Mouse (Mus musculus) right cerebral cortex, postnatal 4 days (tissue): Measurements from ENCODE around the gene Gm10392.

Source experiments
- DNase-seq: peaks from one replicate; pipeline ENCODE4 v3.0.0-alpha.2; 2022

The Gm10392 gene

DNA sequence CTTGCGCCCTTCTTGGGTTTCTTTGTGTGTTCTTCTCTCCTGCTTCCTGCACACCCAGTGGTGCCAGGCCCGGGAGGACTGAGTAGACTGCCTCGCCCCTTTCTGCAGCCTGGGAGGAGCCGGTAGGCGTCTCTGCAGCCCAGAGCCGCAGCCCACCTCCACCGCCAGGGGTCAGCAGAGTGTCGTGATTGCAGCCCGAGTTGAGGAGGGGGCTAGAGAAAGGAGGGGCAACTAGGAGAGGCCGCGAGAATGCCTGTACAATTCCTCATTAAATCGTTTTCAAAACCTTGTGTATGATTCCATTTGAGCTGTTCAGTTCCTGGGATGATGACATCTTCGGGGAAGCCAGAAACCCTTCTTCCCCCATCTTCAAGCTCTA is 27.9 kb downstream of the Gm10392 start:
- peak; percentile 99 for DNase-seq

DNA sequence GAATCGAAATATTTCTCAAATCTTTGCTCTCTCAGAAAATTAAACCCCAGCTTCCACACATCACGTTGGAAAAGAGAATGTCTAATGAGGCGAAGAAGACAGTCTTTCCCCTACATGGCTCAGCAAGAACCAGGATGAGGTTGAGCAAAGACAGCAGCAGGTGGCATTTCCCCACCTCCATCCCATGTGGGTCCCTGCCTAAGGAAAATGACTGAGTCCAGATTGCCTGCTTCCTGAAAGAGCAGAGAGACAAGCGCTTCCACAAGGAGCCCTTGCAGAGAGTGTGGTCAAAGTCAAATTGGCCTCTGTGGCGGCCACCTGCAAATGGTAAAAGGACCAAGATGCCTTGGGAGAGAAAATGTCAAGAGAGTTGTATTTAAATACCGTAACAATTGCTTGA is 28.5 kb downstream of the Gm10392 start:
- DNase-seq = no peak

DNA sequence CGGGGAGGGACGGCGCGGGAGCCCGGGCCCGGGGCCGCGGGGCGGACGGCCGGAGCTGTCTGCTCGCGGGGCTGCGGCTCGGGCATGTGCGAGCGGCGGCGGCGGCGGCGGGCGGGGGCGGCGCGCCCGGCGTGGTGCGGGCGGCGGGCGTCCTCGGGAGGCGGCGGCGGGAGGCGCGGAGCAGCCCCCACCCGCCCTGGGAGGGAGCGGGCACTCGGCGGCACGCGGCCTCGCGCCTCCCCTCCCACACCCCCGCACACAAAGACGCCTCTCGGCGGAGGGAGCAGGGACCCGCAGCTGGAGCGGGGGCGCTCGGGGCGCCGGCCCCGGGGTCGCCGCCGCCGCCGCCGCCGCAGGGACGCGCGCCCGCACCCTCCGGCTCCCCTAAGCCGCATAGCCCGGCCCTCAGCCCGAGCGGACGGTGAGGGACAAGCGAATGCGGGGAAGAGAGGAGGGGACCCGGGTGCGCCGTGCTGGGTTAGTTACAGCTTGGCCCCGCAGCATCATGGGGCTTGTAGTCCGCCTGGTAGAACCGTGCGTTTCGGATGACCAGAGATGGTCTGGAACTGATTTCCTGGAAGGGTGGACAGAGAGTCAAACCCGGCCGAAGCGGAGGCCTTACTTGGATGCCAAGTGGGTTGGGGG is 29.3 kb downstream of the Gm10392 start, which contains the start of gene Ankrd13b:
Gene Ankrd13b (minus strand): TSS at position 88 of the 645 bp plus-strand sequence.
- peak; percentile 80 for DNase-seq

DNA sequence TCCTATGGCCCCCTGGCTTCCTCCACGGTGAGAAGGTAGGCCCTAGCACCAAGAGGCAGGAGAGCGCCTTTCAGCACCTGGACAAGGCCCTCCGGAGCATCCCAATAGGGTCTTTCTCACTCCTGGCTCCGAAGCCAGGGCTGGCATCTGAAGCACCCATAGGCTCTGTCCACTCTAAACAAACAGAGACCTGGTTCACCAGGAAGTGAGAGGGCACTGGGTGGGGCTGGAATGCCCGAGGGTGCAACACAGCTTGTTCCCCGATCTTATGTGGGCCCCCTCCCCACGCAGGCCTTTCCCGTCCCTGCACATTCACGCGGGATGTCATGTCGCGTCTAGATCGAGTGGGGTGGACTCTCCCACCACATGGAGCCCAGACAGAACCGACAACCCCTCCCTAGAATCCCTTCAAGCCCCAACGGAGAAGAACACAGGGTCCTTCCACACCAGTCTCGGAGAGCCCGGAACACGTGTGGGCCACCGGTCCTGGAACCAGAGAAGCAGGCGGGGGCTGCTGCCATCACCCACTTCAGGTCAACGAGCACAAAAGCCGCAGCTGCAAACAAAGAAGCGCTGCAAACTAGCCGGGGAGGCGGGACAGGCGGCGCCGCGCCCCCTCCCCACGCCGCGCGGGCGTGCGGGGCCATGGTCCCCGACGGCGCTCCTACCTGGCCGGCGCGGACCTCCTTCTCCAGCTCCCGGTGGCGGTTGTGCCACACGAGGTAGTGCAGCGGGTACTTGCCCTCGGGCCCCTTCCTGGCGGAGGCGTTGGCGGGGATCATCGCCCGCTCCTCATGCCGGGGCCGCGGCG is 30.0 kb downstream of the Gm10392 start:
- peak; percentile 48 for DNase-seq

DNA sequence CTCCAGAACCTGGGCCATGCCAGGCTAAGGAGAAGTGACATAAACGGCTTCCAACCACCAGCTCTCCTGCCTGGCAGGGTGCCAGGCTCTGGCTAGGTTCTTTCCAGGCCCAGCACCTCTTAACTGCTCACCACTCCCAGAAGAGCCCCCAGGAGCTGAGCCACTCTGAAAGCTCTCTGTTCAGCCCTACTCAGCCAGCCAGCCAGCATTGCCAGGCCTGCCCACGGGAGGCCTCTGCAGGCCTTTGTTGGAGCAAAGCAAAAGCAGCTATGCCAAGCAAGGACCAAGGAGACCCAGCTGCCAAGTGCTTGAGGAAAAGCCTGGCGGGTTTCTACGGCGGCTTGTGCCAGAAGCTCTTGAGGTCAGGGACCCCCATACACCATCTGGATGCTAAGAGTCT is 32.2 kb downstream of the Gm10392 start:
- no peak for DNase-seq

DNA sequence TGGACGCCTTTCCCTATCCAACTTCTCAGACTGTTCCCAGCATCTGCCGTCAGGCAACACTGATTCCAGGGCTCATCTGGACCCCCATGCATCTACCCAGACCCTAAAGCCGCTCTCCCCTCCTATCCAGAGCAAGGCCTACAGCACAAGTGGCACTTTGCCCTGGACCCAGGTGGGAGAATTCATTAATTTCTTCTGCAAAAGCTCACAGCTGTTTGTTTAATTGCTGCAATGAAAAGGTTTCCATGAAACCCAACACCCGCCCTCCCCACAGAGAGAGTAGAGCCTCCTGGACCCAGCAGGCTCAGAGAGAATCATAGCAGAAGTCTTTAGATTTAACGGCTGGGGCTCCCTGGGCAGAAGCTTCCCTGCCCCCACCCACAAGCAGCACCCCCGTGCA is 33.8 kb downstream of the Gm10392 start:
- DNase-seq = no peak

DNA sequence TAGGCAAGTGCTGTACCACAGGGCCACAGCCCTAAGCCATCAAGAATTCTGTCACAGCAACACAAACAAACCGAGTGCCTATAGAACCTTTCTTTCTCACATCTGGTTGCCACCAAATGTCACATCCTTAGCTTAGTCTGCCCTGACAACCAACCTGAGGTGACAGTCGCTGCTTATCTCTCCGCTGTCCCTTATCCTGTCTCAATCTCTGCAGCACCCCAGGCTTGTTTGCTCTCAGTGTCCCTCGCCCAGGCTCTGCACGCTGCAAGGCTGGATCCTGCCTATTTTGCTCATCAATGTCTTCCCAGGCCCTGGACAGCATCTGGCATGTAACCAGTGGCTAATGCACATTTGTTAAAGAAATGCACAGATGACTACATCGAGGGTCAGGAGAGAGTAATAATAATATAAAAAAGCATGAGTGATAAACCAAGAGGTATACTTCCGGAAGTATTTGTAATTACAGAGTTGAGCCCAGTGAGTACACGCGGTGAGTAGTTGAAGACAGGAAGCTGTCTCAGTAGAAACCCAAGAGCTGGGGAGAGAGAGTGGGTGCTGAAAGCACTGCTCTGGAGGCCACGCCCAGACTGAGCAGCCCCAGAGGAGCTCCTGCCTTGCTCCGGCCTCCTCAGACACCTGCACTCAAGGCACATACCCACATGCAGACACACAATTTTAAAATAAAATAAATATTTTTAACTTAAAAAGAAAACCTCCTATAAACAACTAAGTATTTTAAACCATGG is 35.3 kb downstream of the Gm10392 start:
- no peak for DNase-seq

DNA sequence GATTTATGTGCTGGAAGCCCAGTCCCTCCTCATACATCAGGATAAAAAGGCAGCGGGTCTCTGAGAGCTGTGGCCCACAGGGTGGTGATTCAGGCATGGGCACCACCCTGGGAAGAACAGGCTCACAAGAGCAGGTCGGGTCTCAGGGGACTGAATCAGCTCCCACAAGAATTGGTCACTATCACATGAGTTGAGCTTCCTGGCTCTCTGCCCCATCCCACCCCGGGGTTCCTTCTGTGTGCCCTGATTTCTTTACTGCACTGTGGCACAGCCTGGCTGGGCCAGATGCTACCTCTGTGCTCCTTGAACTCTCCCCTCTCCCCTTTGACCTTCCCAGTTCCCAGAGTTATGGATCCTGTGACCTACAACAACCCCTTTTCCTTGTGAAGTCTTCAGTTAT is 36.0 kb downstream of the Gm10392 start:
- DNase-seq = no peak

DNA sequence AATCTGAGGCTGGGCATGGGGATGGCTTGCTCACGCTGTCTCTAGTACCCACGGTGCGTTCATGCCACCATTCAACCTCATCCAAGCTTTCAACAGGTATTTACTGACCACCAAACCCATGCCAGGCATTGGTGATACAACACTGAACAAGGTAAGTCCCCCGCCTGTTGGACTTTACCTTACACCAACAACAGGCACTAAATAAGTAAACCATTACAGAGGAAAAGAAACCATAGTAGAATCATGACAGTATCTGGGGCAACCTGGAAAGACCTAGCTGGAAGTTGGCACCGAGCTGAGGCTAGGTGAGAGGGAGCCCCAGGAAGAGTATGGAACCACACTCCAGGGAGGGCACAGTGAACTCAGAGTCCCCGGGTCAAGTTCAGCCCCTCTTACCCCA is 42.1 kb downstream of the Gm10392 start:
- DNase-seq = no peak

DNA sequence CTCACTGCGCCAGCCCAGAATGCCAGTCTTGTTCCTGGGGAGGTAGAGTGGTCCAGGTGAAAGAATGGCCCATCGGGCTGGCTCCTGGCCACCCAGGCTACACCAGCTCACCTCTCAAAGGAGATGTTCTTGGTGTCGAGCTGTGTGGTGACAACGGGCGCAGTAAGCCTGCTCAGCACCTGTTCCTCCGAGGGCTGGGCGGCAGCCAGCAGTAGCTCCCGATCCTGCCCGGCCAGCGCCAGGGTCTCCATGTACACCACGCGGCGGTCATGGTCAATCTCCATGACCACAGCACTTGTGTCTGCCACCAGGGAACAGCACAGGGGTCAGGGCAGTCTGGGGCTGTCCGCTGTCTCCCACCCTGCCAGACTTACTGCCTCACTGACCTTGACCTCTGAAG is 42.8 kb downstream of the Gm10392 start:
- no peak for DNase-seq

DNA sequence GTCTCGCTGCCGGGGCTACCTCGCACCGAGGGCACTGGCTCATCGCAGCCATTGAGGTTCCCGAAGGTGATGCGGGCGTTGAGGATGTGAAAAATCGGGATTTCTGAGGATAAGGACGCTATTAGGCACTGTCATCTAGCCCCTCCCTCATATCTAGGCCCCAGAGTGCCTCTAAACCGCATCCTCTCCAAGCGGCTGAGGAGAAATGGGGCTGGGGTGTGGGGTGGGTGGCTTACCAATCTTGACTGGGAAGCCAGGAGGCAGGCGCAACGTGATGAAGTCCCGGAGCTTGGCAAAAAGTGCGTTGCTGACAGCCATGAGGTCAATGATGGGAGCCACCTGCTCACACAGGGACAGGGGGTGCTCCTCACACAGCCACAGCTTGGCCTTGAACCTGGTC is 46.2 kb downstream of the Gm10392 start:
- no peak for DNase-seq

DNA sequence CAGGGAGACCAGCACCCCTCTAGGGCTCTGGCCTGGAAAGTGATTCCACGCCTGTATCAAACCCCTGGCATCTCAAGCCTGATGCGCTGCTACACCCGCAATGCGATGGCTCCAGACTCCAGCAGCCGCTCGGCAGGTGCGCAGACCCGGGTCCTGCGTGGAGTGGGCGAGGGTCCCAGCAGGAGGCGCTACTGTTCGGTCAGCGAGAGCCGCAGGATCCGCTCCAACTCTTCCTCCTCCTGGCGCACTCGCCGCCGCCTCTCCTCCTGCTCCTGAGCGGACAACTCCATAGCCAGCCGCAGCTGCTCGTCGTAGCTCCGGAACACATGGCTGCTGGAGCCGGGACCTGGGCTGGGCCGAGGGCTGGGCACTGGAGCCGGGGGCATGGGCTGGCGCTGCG is 47.6 kb downstream of the Gm10392 start:
- DNase-seq = no peak

DNA sequence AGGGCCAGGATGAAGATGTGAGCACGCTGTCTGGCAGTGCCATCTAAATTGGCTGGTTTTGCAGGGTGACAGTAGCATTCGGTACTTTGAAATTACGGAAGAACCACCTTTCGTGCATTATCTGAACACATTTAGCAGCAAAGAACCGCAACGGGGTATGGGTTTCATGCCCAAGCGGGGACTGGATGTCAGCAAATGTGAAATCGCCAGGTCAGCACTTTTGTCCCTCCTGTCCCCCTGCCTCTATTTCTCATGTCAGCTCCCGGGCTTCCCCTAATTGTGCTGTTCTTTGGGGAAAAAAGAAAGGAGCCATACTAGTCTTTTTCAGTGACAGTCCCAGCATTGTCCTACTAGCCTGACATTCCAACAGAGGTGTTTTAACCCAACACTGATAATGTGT is 50.6 kb downstream of the Gm10392 start:
- no peak for DNase-seq

DNA sequence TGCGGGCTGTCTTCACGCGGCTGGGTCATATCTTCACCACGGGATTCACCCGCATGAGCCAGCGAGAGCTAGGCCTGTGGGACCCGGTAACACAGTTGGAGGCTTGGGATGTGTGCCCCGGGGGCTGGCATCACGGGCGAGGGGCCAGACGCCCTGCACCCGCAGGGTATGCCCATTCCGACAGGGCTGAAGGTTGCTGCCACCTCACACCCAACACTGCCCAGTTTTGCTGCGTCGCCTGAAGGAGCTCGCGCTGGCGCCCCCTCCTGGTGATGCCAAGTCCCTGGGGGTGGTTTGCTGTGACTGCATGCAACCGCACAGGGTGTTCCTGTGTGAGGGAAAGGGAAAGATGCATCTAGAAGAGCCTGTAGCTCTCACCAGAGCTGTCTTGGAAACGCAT is 51.2 kb downstream of the Gm10392 start:
- DNase-seq = peak; percentile 88

DNA sequence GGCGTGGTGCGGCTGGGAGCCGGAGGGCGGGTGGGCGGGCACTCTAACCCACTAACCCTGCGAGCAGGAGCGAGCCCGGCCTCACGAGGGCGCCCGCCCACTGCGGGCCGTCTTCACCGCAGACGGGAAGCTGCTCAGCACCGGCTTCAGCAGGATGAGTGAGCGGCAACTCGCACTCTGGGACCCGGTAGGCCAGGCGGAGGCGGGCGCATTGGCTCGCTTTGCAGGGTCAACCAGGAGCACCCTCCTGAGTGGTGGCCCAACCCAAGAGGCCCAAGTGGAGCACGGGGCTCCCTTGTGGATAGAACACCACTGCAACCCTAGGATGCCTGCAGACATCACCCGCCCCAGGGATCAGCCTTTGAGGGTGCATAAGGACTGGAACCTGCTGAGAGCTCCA is 51.8 kb downstream of the Gm10392 start:
- peak; percentile 58 for DNase-seq
